Mouse (Mus musculus): Measurements from ENCODE around the gene Vmn1r174. TPM values are rescaled to one million over a fixed set of nuclear protein-coding genes. Genes with fewer than 3 reads are reported as not detected.

The Vmn1r174 gene
- polyA plus RNA-seq (2012), result 0.02 TPM in 1 of 2 replicates, not detected in the other

DNA sequence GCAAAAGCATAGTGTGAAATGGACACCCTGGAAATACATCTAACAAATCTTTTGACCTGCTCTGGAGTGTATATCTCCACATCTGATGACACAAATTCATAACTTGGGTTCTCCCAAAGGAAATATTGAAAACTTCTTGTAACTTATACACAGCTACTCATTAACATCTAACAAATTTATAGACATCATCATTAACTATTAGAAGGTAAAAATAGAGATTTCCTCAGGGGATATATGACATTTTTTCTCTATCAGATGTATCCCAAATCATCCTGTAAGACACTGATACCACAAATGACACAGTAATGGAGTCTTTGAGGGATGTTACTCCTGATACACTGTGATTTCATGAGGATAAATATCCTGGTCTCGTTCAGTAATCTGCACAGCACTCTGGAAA lies at the start of gene Vmn1r174:
Gene Vmn1r174 (plus strand): TSS at position 301 of the 400 bp plus-strand sequence.

DNA sequence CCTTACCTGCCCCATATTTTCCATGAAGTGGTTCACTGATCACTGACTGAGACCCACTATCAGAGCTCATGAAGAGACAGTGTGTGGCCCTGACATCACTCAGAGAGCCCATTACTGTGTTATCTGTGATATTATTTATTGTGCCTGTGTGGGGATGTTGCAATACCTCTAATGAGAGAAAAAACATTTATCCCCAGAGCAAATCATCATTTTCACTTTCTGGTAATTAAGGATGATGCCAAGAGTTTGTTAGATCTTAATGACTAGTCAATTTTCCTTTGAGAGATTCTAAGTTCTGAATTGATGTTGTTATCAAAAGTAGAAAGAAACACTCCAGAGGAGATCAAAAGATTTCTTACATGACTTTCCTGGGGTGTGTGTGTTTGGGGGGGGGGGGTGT lies 58.5 kb downstream of the Vmn1r174 start, which contains the start of gene Vmn1r175:
Gene Vmn1r175 (minus strand): TSS at position 101 of the 400 bp plus-strand sequence.

Other genes with a start within 250 kb of the Vmn1r174 start
- not detected in 2 replicates for gene Vmn1r167, start 245.1 kb upstream of the Vmn1r174 start, polyA plus RNA-seq (2012)
- gene Vmn1r168, start 212.5 kb upstream of the Vmn1r174 start, polyA plus RNA-seq (2012), result 0.01 TPM in 1 of 2 replicates, not detected in the other
- not detected in 2 replicates for gene Vmn1r169, start 176.7 kb upstream of the Vmn1r174 start, polyA plus RNA-seq (2012)
- gene Vmn1r170, start 146.1 kb upstream of the Vmn1r174 start, polyA plus RNA-seq (2012), result not detected in 2 replicates
- not detected in 2 replicates for gene Vmn1r171, start 121.5 kb upstream of the Vmn1r174 start, polyA plus RNA-seq (2012)
- not detected in 2 replicates for gene Vmn1r172, start 94.0 kb upstream of the Vmn1r174 start, polyA plus RNA-seq (2012)
- not detected in 2 replicates for gene Vmn1r173, start 51.6 kb upstream of the Vmn1r174 start, polyA plus RNA-seq (2012)
- not detected in 2 replicates for gene Vmn1r175, start 58.4 kb downstream of the Vmn1r174 start, polyA plus RNA-seq (2012)
- not detected in 2 replicates for gene Vmn1r176, start 85.1 kb downstream of the Vmn1r174 start, polyA plus RNA-seq (2012)
- gene Vmn1r177, start 114.2 kb downstream of the Vmn1r174 start, polyA plus RNA-seq (2012), result not detected in 2 replicates
- not detected in 2 replicates for gene Vmn1r178, start 139.7 kb downstream of the Vmn1r174 start, polyA plus RNA-seq (2012)
- not detected in 2 replicates for gene Vmn1r179, start 174.7 kb downstream of the Vmn1r174 start, polyA plus RNA-seq (2012)
- not detected in 2 replicates for gene Vmn1r180, start 198.4 kb downstream of the Vmn1r174 start, polyA plus RNA-seq (2012)
- gene Vmn1r181, start 222.3 kb downstream of the Vmn1r174 start, polyA plus RNA-seq (2012), result not detected in 2 replicates
- gene V1rd19, start 249.4 kb downstream of the Vmn1r174 start, polyA plus RNA-seq (2012), result not detected in 2 replicates